Comparison of ENCODE assay signal across 8 mouse cellular contexts in the genomic region with DNA sequence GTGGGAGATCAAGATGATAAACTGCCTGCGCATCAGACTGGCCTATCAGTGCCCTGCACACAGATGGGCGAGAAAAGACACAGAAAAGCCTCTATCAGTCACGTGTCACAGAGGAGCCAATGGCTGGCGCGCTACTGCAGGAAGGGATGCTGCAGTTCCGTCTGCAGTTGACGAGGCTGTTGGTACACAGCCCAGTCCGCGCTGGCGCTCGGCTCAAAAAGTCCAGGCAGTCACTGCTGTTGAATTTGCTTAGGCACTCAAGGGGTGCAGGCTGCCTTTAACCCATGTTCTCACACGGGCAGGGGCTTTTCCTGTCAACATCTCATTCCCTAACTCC.
DNase-seq lines count a peak whose midpoint lies in the region; ATAC-seq lines count a peak whose summit lies in the region.

No protein-coding gene starts in this region.

- peak; percentile 94 for ATAC-seq in frontal cortex, adult (ENCODE audit: low TSS enrichment)
- ATAC-seq in activated CD4-positive, CD25-positive, alpha-beta regulatory T cell, adult 4 months, result no peak

- peak; percentile 79 for DNase-seq in Muller cell, postnatal 12 days (ENCODE audit: inconsistent ontology term)
- peak; percentile 98 for DNase-seq in cerebellum, adult 9-10 months
- DNase-seq in heart, postnatal 4 days, result peak; percentile 54
- DNase-seq in layer of hippocampus, postnatal 36 days, result peak; percentile 90 to 91
- DNase-seq in lung, postnatal 25 days (ENCODE audit: low spot score), result peak; percentile 2
- DNase-seq in retina, embryonic 14.5 days (ENCODE audit: low spot score), result peak; percentile 89

Comparison
In these comparisons a context has a peak if more than half of its experiments do, and no peak if none do; other contexts are left out.
1. DNase-seq: peak in every context shown above with its lines; median percentile 98 in cerebellum, adult 9-10 months; 90 in layer of hippocampus, postnatal 36 days; 89 in retina, embryonic 14.5 days; 79 in Muller cell, postnatal 12 days; 54 in heart, postnatal 4 days; 2 in lung, postnatal 25 days.